Mouse (Mus musculus) liver, embryonic 13.5 days (tissue): ENCODE data around the gene Ndufa9. TPM values are rescaled to one million over a fixed set of nuclear protein-coding genes. Genes with fewer than 3 reads are reported as not detected.
A peak's percentile ranks its signal among the peaks of the same experiment; 100 is the strongest.

Experiments
- ATAC-seq: fragments of 200-750 bp; cut with Nextera tagmentation; 2 replicates; pipeline ENCODE4 v1.8.0; 2017; ENCODE audit warnings: low read depth, mild to moderate bottlenecking, moderate number of reproducible peaks, moderate library complexity
- DNase-seq: peaks from one replicate; pipeline ENCODE4 v3.0.0; 2022
- H3K27ac ChIP-seq: fragments of 300-500 bp; sonication (generic); 2 replicates; pipeline ENCODE4 v1.5.1; 2015; ENCODE audit warnings: moderate library complexity, mild to moderate bottlenecking, inconsistent platforms
- H3K27me3 ChIP-seq: fragments of 300-500 bp; sonication (generic); 2 replicates; pipeline ENCODE4 v1.6.1; 2015; ENCODE audit warnings: mild to moderate bottlenecking, inconsistent platforms
- H3K36me3 ChIP-seq: fragments of 300-500 bp; sonication (generic); 2 replicates; pipeline ENCODE4 v1.6.1; 2015; ENCODE audit warnings: mild to moderate bottlenecking, inconsistent platforms
- H3K4me1 ChIP-seq: fragments of 300-500 bp; sonication (generic); replicated peaks from 2 replicates; pipeline ENCODE4 v1.6.1; 2015; ENCODE audit warnings: inconsistent platforms
- H3K4me2 ChIP-seq: fragments of 300-500 bp; sonication (generic); 2 replicates; pipeline ENCODE4 v1.6.1; 2015; ENCODE audit warnings: inconsistent platforms, mild to moderate bottlenecking, moderate library complexity
- H3K4me3 ChIP-seq: fragments of 300-500 bp; sonication (generic); replicated peaks from 2 replicates; pipeline ENCODE4 v1.5.1; 2015; ENCODE audit warnings: mild to moderate bottlenecking, inconsistent platforms
- H3K9ac ChIP-seq: fragments of 300-500 bp; sonication (generic); 2 replicates; pipeline ENCODE4 v1.6.1; 2015; ENCODE audit warnings: mild to moderate bottlenecking, inconsistent platforms
- H3K9me3 ChIP-seq: fragments of 300-500 bp; sonication (generic); replicated peaks from 2 replicates; pipeline ENCODE4 v1.6.1; 2016; ENCODE audit warnings: inconsistent platforms
- WGBS: fragments of 180-500 bp; shearing (Covaris S2); methylation state at CpG from one replicate; pipeline ENCODE4 v1.1.7; 2015; ENCODE audit not compliant: insufficient replicate concordance; 5-methylcytosine and 5-hydroxymethylcytosine counted together
- polyA plus RNA-seq: library from polyadenylated mRNA; unstranded; fragments of >200 nt; fragmentation: Nextera tagmentation; extraction: Ambion mirVana; gene quantifications from 2 replicates; pipeline ENCODE4 v1.2.1, GENCODE M21; 2015

The Ndufa9 gene
- polyA plus RNA-seq = 176 and 193 TPM in 2 replicates

DNA sequence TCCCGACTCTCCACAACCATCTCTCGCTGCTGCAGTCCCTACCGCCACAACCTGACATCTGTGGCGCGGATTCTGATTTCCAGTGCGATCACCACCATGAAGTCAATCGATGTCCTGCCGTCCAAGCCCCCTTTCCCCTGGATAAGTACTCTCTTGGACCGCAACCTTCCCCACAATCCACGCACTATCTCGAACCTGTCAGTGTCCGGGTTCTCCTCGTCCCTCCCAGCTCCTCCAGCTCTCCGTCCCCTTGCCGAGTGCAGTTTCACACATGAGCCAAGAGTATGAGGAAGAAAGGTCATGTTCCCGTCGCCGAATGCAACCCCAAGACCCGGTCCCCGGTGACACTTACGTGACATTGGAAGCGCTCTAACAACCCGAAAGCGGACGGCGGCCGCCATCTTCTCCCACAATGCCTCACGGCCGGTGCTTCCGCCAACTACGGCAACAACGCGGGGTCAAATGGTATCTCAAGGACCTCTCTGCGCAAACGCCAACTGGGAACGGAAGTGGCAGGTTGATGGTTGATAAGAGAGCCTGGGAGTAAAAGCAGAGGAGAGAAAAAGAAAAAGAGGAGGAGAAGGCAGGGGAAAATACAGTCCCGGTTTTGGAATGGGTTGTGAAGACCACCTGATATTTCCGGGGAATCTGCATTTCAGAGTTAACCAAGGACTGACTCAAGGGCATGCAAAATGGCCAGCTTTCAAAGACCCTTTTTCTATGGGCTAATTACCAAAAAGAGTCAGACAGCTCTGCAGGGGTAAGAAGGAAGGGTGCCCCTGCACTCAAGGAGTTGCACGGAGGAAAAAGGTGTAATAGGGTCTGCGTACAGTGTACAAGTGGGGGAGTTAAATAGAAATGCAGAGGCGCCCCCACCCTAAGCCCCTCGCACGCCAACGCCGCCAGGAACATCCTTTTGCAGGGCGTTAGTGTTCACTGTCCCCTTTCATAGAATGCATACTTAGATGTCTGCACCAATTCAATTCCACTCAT, at the start of gene Ndufa9:
Gene Ndufa9, minus strand, starts transcription at position 425 of the 993 bp plus-strand sequence.
- Histone ChIP-seq H3K27ac (peak within 1 kb of the TSS; percentile 37), H3K27me3 (no peaks in the 10 kb centered on the region), H3K4me3 (peak within 1 kb of the TSS; percentile 90), H3K36me3 (peaks cover 6% of the 10 kb centered on the region), H3K4me2 (peak within 1 kb of the TSS; percentile 84), H3K9me3 (no peaks in the 10 kb centered on the region), H3K4me1 (peaks cover 21% of the 10 kb centered on the region), H3K9ac (peak within 1 kb of the TSS; percentile 84)
- ATAC-seq (peak; percentile 87), DNase-seq (peak; percentile 85)
- WGBS = 7% methylated on average over 46 of the region's 46 CpGs

GRCm38 (mm10) chr6:126877118-126877517, 28.2 kb upstream of the Ndufa9 start:
- H3K36me3 ChIP-seq = no peaks in the 10 kb centered on the region
- H3K27me3 ChIP-seq = no peaks in the 10 kb centered on the region
- H3K4me1 ChIP-seq = no peaks in the 10 kb centered on the region
- no peak overlapping the region for H3K4me2 ChIP-seq
- no peak overlapping the region for H3K27ac ChIP-seq
- H3K9me3 ChIP-seq = no peaks in the 10 kb centered on the region
- no peak overlapping the region for H3K9ac ChIP-seq
- WGBS = 18% methylated on average over 8 of the region's 8 CpGs
- ATAC-seq (no peak), DNase-seq (no peak)
- no peak overlapping the region for H3K4me3 ChIP-seq

GRCm38 (mm10) chr6:126852881-126853280, 3.9 kb upstream of the Ndufa9 start, which contains the start of gene Akap3:
Akap3 (plus strand) TSS chr6:126853098.
- Histone ChIP-seq H3K36me3 (no peaks in the 10 kb centered on the region), H3K9me3 (no peaks in the 10 kb centered on the region), H3K9ac (no peak within 1 kb of the TSS), H3K4me1 (peaks cover 10% of the 10 kb centered on the region), H3K27ac (no peak within 1 kb of the TSS), H3K4me2 (no peak within 1 kb of the TSS), H3K27me3 (no peaks in the 10 kb centered on the region), H3K4me3 (no peak within 1 kb of the TSS)
- no peak for DNase-seq
- ATAC-seq = no peak

- DNase-seq (no peak), ATAC-seq (no peak)
- H3K9me3 ChIP-seq = no peaks in the 10 kb centered on the region
- no peaks in the 10 kb centered on the region for H3K27me3 ChIP-seq
- H3K4me3 ChIP-seq = no peak overlapping the region
- WGBS = 46% methylated on average over 8 of the region's 8 CpGs
- peaks cover 94% of the 10 kb centered on the region for H3K36me3 ChIP-seq
- H3K27ac ChIP-seq = no peak overlapping the region
- H3K9ac ChIP-seq = no peak overlapping the region
- H3K4me2 ChIP-seq = no peak overlapping the region
- H3K4me1 ChIP-seq = no peaks in the 10 kb centered on the region
These were observed 12.3 kb downstream of the Ndufa9 start for GRCm38 (mm10) chr6:126836628-126837027.

DNA sequence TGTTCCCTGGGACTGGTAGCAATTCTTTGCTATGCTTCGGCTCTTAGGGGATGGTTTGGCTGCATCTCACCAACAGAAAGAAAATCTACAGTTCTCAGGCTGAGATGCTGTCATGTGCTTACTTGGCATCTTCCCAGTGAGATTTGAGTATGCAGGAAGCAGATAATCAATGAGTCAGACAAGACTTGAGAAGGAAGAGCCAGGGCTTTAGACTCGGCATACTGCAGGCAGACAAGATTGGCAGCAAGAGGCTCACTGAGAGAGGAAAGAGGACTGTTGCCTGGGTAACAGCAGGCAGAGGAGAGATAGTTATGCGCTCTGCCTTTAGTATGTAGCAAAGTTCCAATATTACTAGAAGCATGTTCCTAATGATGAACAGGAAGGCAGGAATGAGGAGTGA, 25.8 kb downstream of the Ndufa9 start:
- no peak overlapping the region for H3K27ac ChIP-seq
- H3K36me3 ChIP-seq = peaks cover 77% of the 10 kb centered on the region
- no peak for DNase-seq
- H3K4me2 ChIP-seq = no peak overlapping the region
- WGBS = 70% methylated on average over 3 of the region's 3 CpGs
- no peak overlapping the region for H3K9ac ChIP-seq
- no peaks in the 10 kb centered on the region for H3K27me3 ChIP-seq
- ATAC-seq = no peak
- H3K9me3 ChIP-seq = no peaks in the 10 kb centered on the region
- H3K4me3 ChIP-seq = no peak overlapping the region
- no peaks in the 10 kb centered on the region for H3K4me1 ChIP-seq

GRCm38 (mm10) chr6:126816338-126816737, 32.6 kb downstream of the Ndufa9 start:
- Histone ChIP-seq H3K4me1 (no peaks in the 10 kb centered on the region), H3K36me3 (peaks cover 16% of the 10 kb centered on the region), H3K9ac (no peak overlapping the region), H3K4me3 (no peak overlapping the region), H3K4me2 (no peak overlapping the region), H3K27me3 (no peaks in the 10 kb centered on the region), H3K9me3 (no peaks in the 10 kb centered on the region), H3K27ac (no peak overlapping the region)
- WGBS = 70% methylated on average over 8 of the region's 8 CpGs
- DNase-seq (no peak), ATAC-seq (no peak)

DNA sequence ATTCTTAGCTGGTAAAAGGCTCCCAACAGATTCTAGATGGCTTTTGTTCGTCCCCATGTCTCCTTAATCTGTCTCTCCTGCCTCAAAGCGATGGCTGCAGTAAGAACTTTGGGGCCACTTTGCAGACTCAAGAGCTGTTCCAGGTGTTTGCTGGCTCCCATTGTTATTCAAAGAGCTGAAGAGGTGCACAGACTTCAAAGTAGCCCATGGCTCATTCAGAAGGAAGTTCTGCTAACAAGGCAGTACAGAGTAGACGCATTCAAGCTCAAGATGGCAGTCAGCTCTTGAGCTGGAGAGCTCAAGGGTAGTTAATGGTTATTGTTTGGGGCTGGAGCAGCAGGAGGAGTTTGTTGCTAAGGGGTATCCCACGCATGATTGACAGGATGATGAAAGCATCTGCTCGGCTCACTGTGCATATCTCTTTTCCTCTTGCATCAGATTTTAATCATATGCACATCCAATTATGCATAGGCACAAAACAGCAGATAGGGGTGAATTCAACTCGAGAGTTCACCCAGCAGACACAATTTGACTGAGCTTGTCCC, 33.7 kb downstream of the Ndufa9 start:
- no peak overlapping the region for H3K27ac ChIP-seq
- H3K36me3 ChIP-seq = peaks cover 6% of the 10 kb centered on the region
- DNase-seq = no peak
- no peak for ATAC-seq
- 51% methylated on average over 6 of the region's 6 CpGs for WGBS
- no peak overlapping the region for H3K9ac ChIP-seq
- H3K4me3 ChIP-seq = no peak overlapping the region
- no peaks in the 10 kb centered on the region for H3K9me3 ChIP-seq
- no peaks in the 10 kb centered on the region for H3K27me3 ChIP-seq
- H3K4me1 ChIP-seq = no peaks in the 10 kb centered on the region
- H3K4me2 ChIP-seq = no peak overlapping the region

DNA sequence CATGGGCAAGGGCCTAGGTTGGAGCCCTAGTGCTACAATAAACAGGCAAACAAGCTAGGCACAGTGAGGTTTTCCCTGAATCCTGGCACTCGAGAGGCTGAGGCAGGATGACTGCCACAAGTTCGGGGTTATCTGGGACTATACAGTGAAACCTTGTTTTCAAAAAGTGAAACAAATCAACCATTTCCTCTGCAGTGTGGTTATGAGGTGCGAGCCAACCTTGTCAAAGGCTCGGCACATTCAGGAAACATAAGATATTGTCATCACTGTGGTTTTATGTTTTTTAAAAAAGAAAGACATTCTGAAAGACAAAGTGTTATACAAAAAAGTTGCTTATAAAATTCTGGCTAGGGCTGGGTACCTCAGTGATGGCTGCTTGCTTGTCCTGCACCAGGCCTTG, 37.5 kb downstream of the Ndufa9 start:
- Histone ChIP-seq H3K9ac (no peak overlapping the region), H3K27ac (no peak overlapping the region), H3K4me1 (no peaks in the 10 kb centered on the region), H3K4me2 (no peak overlapping the region), H3K27me3 (no peaks in the 10 kb centered on the region), H3K9me3 (no peaks in the 10 kb centered on the region), H3K4me3 (no peak overlapping the region), H3K36me3 (no peaks in the 10 kb centered on the region)
- no peak for ATAC-seq
- DNase-seq = no peak
- 49% methylated on average over 4 of the region's 4 CpGs for WGBS

DNA sequence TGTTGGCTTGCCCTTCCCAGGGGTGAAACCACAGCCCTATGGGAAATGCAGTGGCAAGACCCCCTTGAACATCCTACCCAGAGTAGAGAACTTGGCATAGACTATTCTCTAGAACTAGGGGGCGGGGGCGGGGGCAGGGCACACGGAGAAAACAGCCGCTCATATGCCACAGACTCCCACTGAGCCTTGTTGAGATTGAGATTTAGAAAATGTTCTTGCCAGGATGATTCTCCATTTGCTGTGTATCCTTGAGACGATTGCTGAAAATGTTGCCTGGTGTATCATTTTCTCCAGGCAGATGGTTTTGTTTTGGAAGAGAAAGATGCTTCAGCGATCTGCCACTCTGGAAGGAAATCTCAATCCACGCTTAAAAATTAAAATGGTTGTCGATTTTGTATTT, 40.4 kb downstream of the Ndufa9 start:
- no peaks in the 10 kb centered on the region for H3K36me3 ChIP-seq
- ATAC-seq (no peak), DNase-seq (no peak)
- H3K27ac ChIP-seq = no peak overlapping the region
- H3K9ac ChIP-seq = no peak overlapping the region
- no peaks in the 10 kb centered on the region for H3K9me3 ChIP-seq
- H3K4me1 ChIP-seq = no peaks in the 10 kb centered on the region
- no peak overlapping the region for H3K4me3 ChIP-seq
- H3K4me2 ChIP-seq = no peak overlapping the region
- WGBS = 71% methylated on average over 8 of the region's 8 CpGs
- H3K27me3 ChIP-seq = no peaks in the 10 kb centered on the region

DNA sequence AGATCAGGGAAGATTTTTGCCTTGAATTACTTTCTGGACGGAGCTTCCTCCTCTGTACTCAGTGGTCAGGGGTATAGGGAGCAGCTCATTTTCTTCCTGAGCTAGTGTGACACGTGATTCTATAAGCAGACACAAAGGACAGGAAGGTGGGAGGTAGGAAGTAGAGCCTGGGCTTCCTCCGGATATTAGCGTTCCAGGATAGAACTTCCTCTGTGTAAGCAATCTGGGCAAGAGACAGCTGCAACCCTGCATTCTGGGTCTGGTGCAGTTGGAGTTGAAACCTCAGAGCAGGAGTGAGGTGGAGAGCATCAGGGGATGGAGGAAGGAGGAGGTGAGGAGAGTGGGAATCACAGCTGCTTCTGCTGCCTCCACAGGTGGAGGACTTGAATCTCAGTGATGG, 40.8 kb downstream of the Ndufa9 start:
- no peak overlapping the region for H3K27ac ChIP-seq
- H3K9me3 ChIP-seq = no peaks in the 10 kb centered on the region
- no peak overlapping the region for H3K4me2 ChIP-seq
- H3K4me1 ChIP-seq = no peaks in the 10 kb centered on the region
- ATAC-seq = no peak
- DNase-seq = no peak
- H3K27me3 ChIP-seq = no peaks in the 10 kb centered on the region
- H3K36me3 ChIP-seq = no peaks in the 10 kb centered on the region
- no peak overlapping the region for H3K9ac ChIP-seq
- 21% methylated on average over 4 of the region's 4 CpGs for WGBS
- no peak overlapping the region for H3K4me3 ChIP-seq

- Histone ChIP-seq H3K27ac (no peak overlapping the region), H3K27me3 (no peaks in the 10 kb centered on the region), H3K4me1 (no peaks in the 10 kb centered on the region), H3K9ac (no peak overlapping the region), H3K4me2 (no peak overlapping the region), H3K36me3 (no peaks in the 10 kb centered on the region), H3K9me3 (no peaks in the 10 kb centered on the region), H3K4me3 (no peak overlapping the region)
- DNase-seq (no peak), ATAC-seq (no peak)
- 63% methylated on average over 3 of the region's 3 CpGs for WGBS
These were observed 42.2 kb downstream of the Ndufa9 start for GRCm38 (mm10) chr6:126806783-126807182.
